Mouse (Mus musculus) liver, embryonic 14.5 days (tissue): ENCODE measurements at regions not wholly inside any gene's neighbourhood (a gene's known extent, or its start where the extent isn't known, plus 50 kb on each side); places are given as distances from the start of the nearest gene placed in this dataset.

Source experiments
- ATAC-seq: fragments of 200-750 bp; cut with Nextera tagmentation; 2 replicates; pipeline ENCODE4 v1.8.0; 2017; ENCODE audit warnings: moderate number of reproducible peaks, mild to moderate bottlenecking, moderate library complexity; ENCODE audit not compliant: insufficient read depth
- DNase-seq, 3 experiments: peaks; one replicate each; pipeline ENCODE4 v3.0.0-alpha.2; 2012 to 2013; ENCODE audit warnings: low read depth in 3 of 3, low spot score in 3 of 3
- H3K27ac ChIP-seq: fragments of 300-500 bp; sonication (generic); 2 replicates; pipeline ENCODE4 v1.5.1; 2014; ENCODE audit warnings: moderate library complexity, mild to moderate bottlenecking, control low read depth, inconsistent platforms
- H3K27me3 ChIP-seq: fragments of 300-500 bp; sonication (generic); 2 replicates; pipeline ENCODE4 v1.6.1; 2014; ENCODE audit warnings: mild to moderate bottlenecking, low read length, moderate library complexity; ENCODE audit not compliant: control insufficient read depth, insufficient read depth
- H3K36me3 ChIP-seq: fragments of 300-500 bp; sonication (generic); replicated peaks from 2 replicates; pipeline ENCODE4 v1.6.1; 2014; ENCODE audit warnings: low read depth; ENCODE audit not compliant: control insufficient read depth, insufficient read depth
- H3K4me1 ChIP-seq, 2 experiments: fragments of 200-500 bp in 1 of 2; fragments of 300-500 bp in 1 of 2; sonication (generic) in 1 of 2; replicated peaks; 2 replicates each; pipeline ENCODE4 v1.6.1; 2012 to 2014; ENCODE audit warnings: antibody characterized with exemption in 1 of 2, inconsistent platforms in 1 of 2, low read length in 1 of 2; ENCODE audit not compliant: control insufficient read depth in 2 of 2, insufficient read depth in 2 of 2
- H3K4me2 ChIP-seq: fragments of 300-500 bp; sonication (generic); 2 replicates; pipeline ENCODE4 v1.6.1; 2014; ENCODE audit warnings: low read depth, mild to moderate bottlenecking, control low read depth, moderate library complexity
- H3K4me3 ChIP-seq, 2 experiments: fragments of 200-500 bp in 1 of 2; fragments of 300-500 bp in 1 of 2; sonication (generic) in 1 of 2; 2 replicates each; pipeline ENCODE4 v1.5.1; 2012 to 2014; ENCODE audit warnings: low read depth in 2 of 2, low read length in 2 of 2, mild to moderate bottlenecking in 2 of 2, control low read depth in 1 of 2, inconsistent platforms in 1 of 2, moderate library complexity in 1 of 2; ENCODE audit not compliant: insufficient read depth in 1 of 2
- H3K9ac ChIP-seq: fragments of 300-500 bp; sonication (generic); replicated peaks from 2 replicates; pipeline ENCODE4 v1.6.1; 2014; ENCODE audit warnings: mild to moderate bottlenecking, control low read depth, moderate library complexity
- H3K9me3 ChIP-seq: fragments of 300-500 bp; sonication (generic); 2 replicates; pipeline ENCODE4 v1.6.1; 2016; ENCODE audit warnings: low read length, mixed read lengths; ENCODE audit not compliant: control insufficient read depth
- CTCF ChIP-seq: IDR thresholded peaks from 2 replicates; pipeline ENCODE4 v1.5.1; 2016; ENCODE audit warnings: antibody characterized with exemption, low read depth, control low read depth
- EP300 ChIP-seq: IDR thresholded peaks from 2 replicates; pipeline ENCODE4 v1.6.1; 2016; ENCODE audit warnings: antibody characterized with exemption, low read depth
- WGBS: fragments of 180-500 bp; shearing (Covaris S2); extraction: QIAGEN DNeasy Blood & Tissue Kit; methylation state at CpG from one replicate; pipeline ENCODE4 v1.1.7; 2014; ENCODE audit not compliant: insufficient replicate concordance; 5-methylcytosine and 5-hydroxymethylcytosine counted together

DNA sequence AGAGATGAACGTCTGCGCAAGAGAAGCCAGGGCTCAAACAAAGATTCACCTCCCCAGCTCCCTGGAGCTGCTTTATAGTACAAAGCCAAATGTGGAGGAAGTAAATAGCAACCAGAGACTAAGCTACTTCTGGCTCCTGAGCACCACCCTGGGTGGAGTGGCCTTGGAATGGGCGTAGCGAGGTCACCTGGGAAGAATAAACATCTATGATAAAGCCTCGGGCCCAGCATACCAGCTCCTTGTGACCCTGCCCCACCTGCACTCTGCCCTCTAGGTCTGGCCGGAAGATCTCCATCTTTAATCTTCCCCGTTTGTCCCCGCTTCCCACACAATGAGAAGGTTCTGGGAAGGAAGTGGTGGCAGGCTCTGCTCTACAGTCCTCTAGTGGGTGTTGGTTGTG, 61.0 kb upstream of the Ptpn3 start:
- Histone ChIP-seq H3K4me2 (no peak overlapping the region), H3K4me1 (no peaks in the 10 kb centered on the region), H3K4me3 (no peak overlapping the region), H3K27ac (no peak overlapping the region), H3K27me3 (no peaks in the 10 kb centered on the region), H3K9ac (no peak overlapping the region), H3K9me3 (no peaks in the 10 kb centered on the region), H3K36me3 (no peaks in the 10 kb centered on the region)
- TF ChIP-seq CTCF = no peak
- no peak for TF ChIP-seq EP300
- 54% methylated on average over 8 of the region's 8 CpGs for WGBS
- no peak for DNase-seq
- no peak for ATAC-seq

DNA sequence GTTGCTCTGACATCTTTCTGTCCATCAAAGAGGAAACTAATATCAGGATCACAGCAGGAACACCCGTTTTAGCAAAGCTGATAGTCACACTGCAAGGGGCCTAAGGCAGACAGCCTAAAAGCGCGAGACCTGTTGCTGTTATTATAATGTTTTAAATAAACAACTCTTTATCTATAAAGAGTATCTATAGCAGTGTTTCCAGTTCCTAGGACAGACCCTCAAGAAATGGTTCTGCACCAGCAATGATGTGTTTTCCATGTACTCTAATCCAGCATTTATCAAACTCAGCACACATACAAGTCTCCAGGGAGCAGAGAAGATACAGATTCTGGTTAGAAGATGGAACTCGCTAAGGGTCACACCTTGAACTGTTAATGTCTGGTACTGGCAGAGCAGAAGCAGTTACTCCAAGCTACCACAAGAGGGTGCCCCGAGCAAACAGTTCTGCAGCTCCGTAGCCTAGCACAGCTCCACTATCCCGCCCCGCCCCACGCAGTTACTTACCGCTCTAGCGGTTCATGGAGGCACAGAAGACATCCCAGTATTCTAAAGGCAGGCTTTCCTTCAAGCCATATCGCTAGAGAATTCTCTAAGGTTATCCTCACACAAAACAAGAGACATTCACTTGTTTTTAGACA, 64.2 kb upstream of the Palm2 start:
- TF ChIP-seq EP300 (no peak), CTCF (peak; percentile 79)
- ATAC-seq (no peak), DNase-seq (peak; percentile 11 to 13 (median 12))
- no peaks in the 10 kb centered on the region for H3K9me3 ChIP-seq
- H3K4me3 ChIP-seq = no peak overlapping the region
- 14% methylated on average over 12 of the region's 12 CpGs for WGBS
- no peaks in the 10 kb centered on the region for H3K4me1 ChIP-seq
- no peaks in the 10 kb centered on the region for H3K27me3 ChIP-seq
- H3K36me3 ChIP-seq = no peaks in the 10 kb centered on the region
- no peak overlapping the region for H3K4me2 ChIP-seq
- no peak overlapping the region for H3K27ac ChIP-seq
- no peak overlapping the region for H3K9ac ChIP-seq

DNA sequence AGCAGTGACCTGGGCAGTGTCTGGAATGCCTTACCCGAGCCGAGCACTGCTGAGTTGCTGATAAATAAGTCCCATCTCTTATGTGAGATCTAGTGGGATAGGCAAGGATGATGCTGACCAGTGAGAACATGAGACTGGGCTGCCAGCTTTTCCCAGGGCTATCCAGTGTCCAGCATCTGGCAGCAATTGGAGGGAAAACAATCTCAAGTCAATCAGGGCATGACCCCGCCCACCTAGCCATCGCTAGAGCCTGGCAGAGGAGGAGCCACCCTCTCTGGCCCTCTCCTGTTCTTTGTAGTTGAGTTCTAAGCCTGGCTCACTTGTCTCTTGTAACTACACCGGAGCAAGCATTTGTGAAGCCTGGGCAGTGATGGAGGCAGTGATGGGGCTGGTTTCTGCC, 56.2 kb upstream of the Palm2 start:
- DNase-seq (no peak), ATAC-seq (no peak)
- no peaks in the 10 kb centered on the region for H3K9me3 ChIP-seq
- no peak overlapping the region for H3K4me3 ChIP-seq
- TF ChIP-seq CTCF (no peak), EP300 (no peak)
- no peaks in the 10 kb centered on the region for H3K27me3 ChIP-seq
- no peaks in the 10 kb centered on the region for H3K36me3 ChIP-seq
- no peak overlapping the region for H3K27ac ChIP-seq
- no peak overlapping the region for H3K4me2 ChIP-seq
- 40% methylated on average over 5 of the region's 5 CpGs for whole genome bisulfite sequencing
- no peak overlapping the region for H3K9ac ChIP-seq
- H3K4me1 ChIP-seq = no peaks in the 10 kb centered on the region

DNA sequence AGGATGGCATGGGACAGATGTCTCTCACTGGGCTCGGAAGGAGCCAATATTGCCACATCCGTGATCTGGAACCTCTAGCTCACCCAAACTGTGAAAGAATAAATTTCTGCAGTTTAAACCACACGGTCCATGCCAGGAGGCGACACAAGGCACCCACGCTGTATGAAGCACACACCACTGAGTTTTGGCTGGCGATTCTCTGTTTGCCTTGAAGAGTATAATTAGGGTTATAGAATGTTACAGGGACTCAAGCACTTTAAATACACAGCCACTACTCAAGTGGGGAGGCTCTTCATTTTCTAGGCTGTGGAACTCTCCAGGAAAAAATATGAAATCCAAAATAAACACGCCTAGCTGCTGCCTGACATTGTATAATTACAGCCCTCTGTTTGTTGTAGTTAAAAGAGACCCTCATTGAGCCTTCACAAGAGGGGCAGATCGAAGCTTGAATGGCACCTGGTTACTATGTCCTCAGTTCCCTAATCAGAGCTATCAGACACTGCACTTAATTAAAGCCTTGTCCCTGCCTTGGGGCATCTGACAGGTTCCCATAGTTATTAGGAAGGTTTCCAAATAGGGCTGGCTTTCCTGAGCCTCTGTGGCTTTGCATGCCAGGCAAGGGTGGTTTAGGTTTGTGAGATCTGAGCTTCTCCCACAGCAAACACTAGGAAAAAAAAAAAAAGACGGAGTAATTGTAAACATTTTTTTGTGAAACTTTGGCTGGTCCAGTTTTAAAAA, 53.8 kb upstream of the Palm2 start:
- Histone ChIP-seq H3K27me3 (no peaks in the 10 kb centered on the region), H3K4me2 (no peak overlapping the region), H3K4me1 (no peaks in the 10 kb centered on the region), H3K9ac (no peak overlapping the region), H3K27ac (no peak overlapping the region), H3K36me3 (no peaks in the 10 kb centered on the region), H3K4me3 (no peak overlapping the region), H3K9me3 (no peaks in the 10 kb centered on the region)
- no peak for ATAC-seq
- no peak for DNase-seq
- TF ChIP-seq CTCF (no peak), EP300 (no peak)
- WGBS = 60% methylated on average over 9 of the region's 9 CpGs

DNA sequence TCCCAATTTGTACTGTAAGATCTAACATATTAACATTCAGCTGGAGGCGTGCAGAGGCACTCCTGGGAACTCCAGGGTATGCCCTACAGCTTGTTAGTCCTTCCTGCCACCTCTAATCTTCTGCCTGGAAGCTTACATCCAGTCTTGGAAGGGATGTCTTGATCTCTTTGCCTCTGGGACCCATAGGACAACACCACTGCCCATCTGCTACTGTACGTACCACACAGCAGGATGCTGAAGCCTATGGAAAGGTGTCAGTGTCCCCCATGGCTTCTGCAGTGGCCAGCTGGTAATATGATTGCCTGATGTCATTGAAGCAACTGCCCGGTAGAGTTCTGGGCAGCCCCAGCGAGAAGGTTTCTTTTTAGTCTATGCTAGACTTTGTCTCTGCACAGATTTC, 52.7 kb upstream of the Palm2 start:
- no peak for DNase-seq
- Histone ChIP-seq H3K4me3 (no peak overlapping the region), H3K27ac (no peak overlapping the region), H3K9ac (no peak overlapping the region), H3K4me1 (no peaks in the 10 kb centered on the region), H3K36me3 (no peaks in the 10 kb centered on the region), H3K4me2 (no peak overlapping the region), H3K9me3 (no peaks in the 10 kb centered on the region), H3K27me3 (no peaks in the 10 kb centered on the region)
- WGBS = 57% methylated on average over 4 of the region's 4 CpGs
- ATAC-seq = no peak
- TF ChIP-seq CTCF (no peak), EP300 (no peak)
